Comparison of ENCODE assay signal across 27 mouse cellular contexts in the genomic region with DNA sequence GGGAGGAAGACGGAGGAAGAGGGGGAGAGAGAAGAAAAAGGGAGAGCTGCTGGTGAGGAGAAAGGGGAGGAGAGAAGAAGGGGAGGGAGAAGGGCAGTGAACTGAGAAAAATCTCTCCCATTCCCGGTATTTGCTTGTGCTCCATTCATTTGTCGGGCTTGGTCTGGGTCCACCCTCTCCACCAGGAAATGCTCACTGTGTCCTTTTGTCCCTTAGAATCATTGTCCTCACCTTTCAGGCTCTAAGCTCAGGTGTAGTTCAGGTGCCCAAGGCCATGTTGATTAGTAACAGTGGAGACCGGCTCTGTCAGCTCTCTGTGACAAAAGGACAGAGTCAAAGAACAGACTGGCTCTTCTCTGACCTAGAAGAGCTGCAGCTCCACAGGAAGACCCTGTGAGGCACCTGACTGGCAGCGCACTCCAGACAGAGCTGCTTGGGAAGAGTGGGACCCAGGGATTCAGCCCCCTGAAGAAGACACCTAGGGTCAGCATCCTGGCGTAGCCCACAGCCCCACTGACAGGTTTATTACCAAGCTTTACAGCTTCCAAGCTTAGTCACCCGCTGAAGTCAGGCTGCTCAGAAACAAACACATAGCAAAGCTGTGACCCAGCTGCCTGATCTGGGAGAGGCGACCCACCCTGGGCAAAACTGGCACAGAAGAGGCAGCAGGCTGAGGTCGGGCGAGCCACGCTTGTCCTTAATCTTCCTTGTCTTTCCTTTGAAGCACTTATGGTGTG. TPM values are rescaled to one million over a fixed set of nuclear protein-coding genes. Genes with fewer than 3 reads are reported as not detected.
DNase-seq lines count a peak whose midpoint lies in the region; ATAC-seq and TF ChIP-seq lines count a peak whose summit lies in the region.
"Had no signal": no experiment of that assay in that cellular context is flagged by ENCODE, and none has a peak within 500 bp of the region (broad histone marks: within the 10 kb centered on the region; RNA-seq: fewer than 3 reads in every experiment).

No protein-coding gene starts in this region.

- no peak overlapping the region for H3K27ac ChIP-seq in kidney, embryonic 14.5 days (ENCODE audit: low read depth, low read length)
- H3K27ac ChIP-seq in forebrain, embryonic 12.5 days, result no peak overlapping the region
- H3K27ac ChIP-seq: embryonic facial prominence, embryonic 15.5 days; heart, embryonic 15.5 days; hindbrain, embryonic 14.5 days; limb, embryonic 15.5 days; liver, embryonic 14.5 days; midbrain, embryonic 13.5 days had no signal

- peak; percentile 64 for ATAC-seq in kidney, embryonic 14.5 days (ENCODE audit: low FRiP score, low TSS enrichment)
- ATAC-seq in Patski, result peak; percentile 83
- no peak for ATAC-seq in forebrain, embryonic 12.5 days (ENCODE audit: low FRiP score)
- ATAC-seq: forebrain, embryonic 16.5 days; inflammation-experienced regulatory T-cells, adult 6 months; midbrain, embryonic 13.5 days had no signal

- H3K4me3 ChIP-seq in kidney, embryonic 14.5 days (ENCODE audit: low read length), result no peak overlapping the region
- H3K4me3 ChIP-seq in forebrain, embryonic 12.5 days (replicated peaks), result no peak overlapping the region
- H3K4me3 ChIP-seq: embryonic facial prominence, embryonic 15.5 days; heart, embryonic 15.5 days; limb, embryonic 15.5 days; megakaryocyte, embryonic 14.5 days; midbrain, embryonic 13.5 days had no signal

- in situ Hi-C loops in Patski (cut with MboI; ENCODE audit: low pct_unique_long_range_greater_than_20kb), result loop anchor here (10.0 kb wide), 1 partner anchor 755 kb away; no protein-coding TSS in a partner anchor

- TF ChIP-seq CTCF in Patski (IDR thresholded peaks at IDR 0.05), result no peak

- 10% methylated on average over 11 of the region's 11 CpGs for WGBS in kidney, embryonic 14.5 days
- 41% methylated on average over 11 of the region's 11 CpGs for WGBS in forebrain, embryonic 12.5 days

- H3K4me1 ChIP-seq in kidney, embryonic 14.5 days (ENCODE audit: control insufficient read depth, insufficient read depth, low read length), result peaks cover 16% of the 10 kb centered on the region
- no peaks in the 10 kb centered on the region for H3K4me1 ChIP-seq in forebrain, embryonic 12.5 days
- H3K4me1 ChIP-seq: embryonic facial prominence, embryonic 15.5 days; megakaryocyte, embryonic 14.5 days; midbrain, embryonic 13.5 days had no signal

- no peaks in the 10 kb centered on the region for H3K27me3 ChIP-seq in kidney, embryonic 14.5 days (ENCODE audit: control insufficient read depth, insufficient read depth, low read length)
- H3K27me3 ChIP-seq in Patski, result no peaks in the 10 kb centered on the region
- peaks cover 60% of the 10 kb centered on the region for H3K27me3 ChIP-seq in forebrain, embryonic 12.5 days

- CTCF ChIA-PET in Patski (lab: Charles Lee), result interaction anchor here (1.2 to 4.6 kb wide), 4 partner anchors 11 to 189 kb away, joined by 3 to 27 read pairs (median 4); no protein-coding TSS in a partner anchor

- POLR2A ChIA-PET in Patski (lab: Charles Lee), result interaction anchor here (1.5 kb wide), 1 partner anchor 10 kb away, joined by 3 read pairs; no protein-coding TSS in a partner anchor

- H3K36me3 ChIP-seq in kidney, embryonic 14.5 days (ENCODE audit: control insufficient read depth, insufficient read depth, low read length), result no peaks in the 10 kb centered on the region
- no peaks in the 10 kb centered on the region for H3K36me3 ChIP-seq in forebrain, embryonic 12.5 days (replicated peaks)
- H3K36me3 ChIP-seq: embryonic facial prominence, embryonic 15.5 days; heart, embryonic 15.5 days; limb, embryonic 15.5 days; midbrain, embryonic 13.5 days had no signal

- no peak overlapping the region for H3K4me2 ChIP-seq in kidney, embryonic 14.5 days (replicated peaks; ENCODE audit: low read depth, low read length)
- H3K4me2 ChIP-seq in forebrain, embryonic 12.5 days, result no peak overlapping the region
- H3K4me2 ChIP-seq: embryonic facial prominence, embryonic 15.5 days; heart, embryonic 15.5 days; hindbrain, embryonic 14.5 days; limb, embryonic 15.5 days; lung, embryonic 14.5 days; midbrain, embryonic 13.5 days had no signal

- no peak for DNase-seq in kidney, postnatal 25 days
- peak; percentile 25 for DNase-seq in urinary bladder, postnatal 25 days (ENCODE audit: low spot score)
- DNase-seq in urinary bladder, postnatal 10 days (ENCODE audit: low spot score), result no peak
- no peak for DNase-seq in Patski (ENCODE audit: low read depth, low spot score)
- DNase-seq in yolk sac, embryonic 10.5 days (ENCODE audit: low spot score), result peak; percentile 12
- DNase-seq in embryo, embryonic 9.5 days (ENCODE audit: extremely low spot score), result no peak
- DNase-seq: adrenal gland, adult 8-10 months; cerebellum, adult 18-20 months; cerebellum, postnatal 25 days; heart, postnatal 36 days; layer of hippocampus, adult 9-11 months; left cerebral cortex, postnatal 4 days; lung, embryonic 14.5 days; lung, postnatal 36 days had no signal

- H3K9ac ChIP-seq in kidney, embryonic 14.5 days (ENCODE audit: low read depth, low read length), result no peak overlapping the region
- no peak overlapping the region for H3K9ac ChIP-seq in forebrain, embryonic 12.5 days
- H3K9ac ChIP-seq: embryonic facial prominence, embryonic 15.5 days; heart, embryonic 15.5 days; hindbrain, embryonic 14.5 days; limb, embryonic 15.5 days; liver, embryonic 14.5 days; lung, embryonic 14.5 days; midbrain, embryonic 13.5 days had no signal

- H3K9me3 ChIP-seq in kidney, embryonic 14.5 days (ENCODE audit: control insufficient read depth, low read length), result no peaks in the 10 kb centered on the region
- no peaks in the 10 kb centered on the region for H3K9me3 ChIP-seq in forebrain, embryonic 12.5 days
- H3K9me3 ChIP-seq: embryonic facial prominence, embryonic 15.5 days; heart, embryonic 15.5 days; limb, embryonic 15.5 days; megakaryocyte, embryonic 14.5 days; midbrain, embryonic 13.5 days had no signal

RNA-seq across cellular contexts. Expression of gene Pdzd8, which starts 54.4 kb away (rescaled TPM):
- polyA plus RNA-seq in kidney, embryonic 14.5 days (2014; fragmentation: Nextera tagmentation; extraction: Ambion mirVana), result 13.8 and 18.8 TPM in 2 replicates
- polyA plus RNA-seq in Patski (2021), result 38.5 TPM
- polyA plus RNA-seq in forebrain, embryonic 12.5 days (2016; fragmentation: Nextera tagmentation; extraction: Ambion mirVana), result 15.0 and 15.9 TPM in 2 replicates

RNA-seq across cellular contexts. Expression of gene Emx2, which starts 58.2 kb away (rescaled TPM):
- 40.5 and 43.6 TPM in 2 replicates for polyA plus RNA-seq in kidney, embryonic 14.5 days (2014; fragmentation: Nextera tagmentation; extraction: Ambion mirVana)
- polyA plus RNA-seq in Patski (2021), result 49.2 TPM
- polyA plus RNA-seq in forebrain, embryonic 12.5 days (2016; fragmentation: Nextera tagmentation; extraction: Ambion mirVana), result 59.0 and 69.4 TPM in 2 replicates
- polyA plus RNA-seq: heart, embryonic 15.5 days; hindbrain, embryonic 14.5 days; inflammation-experienced regulatory T-cells, adult 6 months; large intestine, adult 2 months; lung, embryonic 14.5 days; small intestine, adult 2 months had no signal

Comparison
In these comparisons a context has a peak if more than half of its experiments do, and no peak if none do; other contexts are left out.
1. DNase-seq: peak in urinary bladder, postnatal 25 days (single experiment) and yolk sac, embryonic 10.5 days (single experiment); none in kidney, postnatal 25 days (0 of 2), urinary bladder, postnatal 10 days (single experiment), Patski (single experiment) and embryo, embryonic 9.5 days (single experiment).